Mouse (Mus musculus) limb, embryonic 10.5 days (tissue): ENCODE measurements around the gene Ralgapb. TPM values are rescaled to one million over a fixed set of nuclear protein-coding genes. Genes with fewer than 3 reads are reported as not detected.
A peak's percentile ranks its signal among the peaks of the same experiment; 100 is the strongest.

Source experiments
- DNase-seq: peaks from one replicate; pipeline ENCODE4 v3.0.0-alpha.2; 2017; ENCODE audit warnings: low spot score
- H3K27ac ChIP-seq: fragments of 300-500 bp; sonication (generic); 2 replicates; pipeline ENCODE4 v1.5.1; 2016; ENCODE audit warnings: mild to moderate bottlenecking
- H3K27me3 ChIP-seq: fragments of 300-500 bp; sonication (generic); 2 replicates; pipeline ENCODE4 v1.6.1; 2016; ENCODE audit warnings: low read depth, mild to moderate bottlenecking; ENCODE audit not compliant: poor library complexity, severe bottlenecking
- H3K36me3 ChIP-seq: fragments of 300-500 bp; sonication (generic); 2 replicates; pipeline ENCODE4 v1.6.1; 2016; ENCODE audit warnings: mild to moderate bottlenecking, moderate library complexity
- H3K4me1 ChIP-seq: fragments of 300-500 bp; sonication (generic); 2 replicates; pipeline ENCODE4 v1.6.1; 2016
- H3K4me3 ChIP-seq: fragments of 300-500 bp; sonication (generic); 2 replicates; pipeline ENCODE4 v1.5.1; 2016; ENCODE audit warnings: mild to moderate bottlenecking, moderate library complexity
- H3K9me3 ChIP-seq: fragments of 300-500 bp; sonication (generic); replicated peaks from 2 replicates; pipeline ENCODE4 v1.6.1; 2016; ENCODE audit warnings: mild to moderate bottlenecking
- WGBS: fragments of 180-500 bp; shearing (Covaris S2); methylation state at CpG from one replicate; pipeline ENCODE4 v1.1.7; 2016; 5-methylcytosine and 5-hydroxymethylcytosine counted together
- polyA plus RNA-seq: library from polyadenylated mRNA; unstranded; fragments of >200 nt; fragmentation: Nextera tagmentation; extraction: Ambion mirVana; gene quantifications from 2 replicates; pipeline ENCODE4 v1.2.1, GENCODE M21; 2016

Gene Ralgapb
- 10.7 and 12.6 TPM in 2 replicates for polyA plus RNA-seq

DNA sequence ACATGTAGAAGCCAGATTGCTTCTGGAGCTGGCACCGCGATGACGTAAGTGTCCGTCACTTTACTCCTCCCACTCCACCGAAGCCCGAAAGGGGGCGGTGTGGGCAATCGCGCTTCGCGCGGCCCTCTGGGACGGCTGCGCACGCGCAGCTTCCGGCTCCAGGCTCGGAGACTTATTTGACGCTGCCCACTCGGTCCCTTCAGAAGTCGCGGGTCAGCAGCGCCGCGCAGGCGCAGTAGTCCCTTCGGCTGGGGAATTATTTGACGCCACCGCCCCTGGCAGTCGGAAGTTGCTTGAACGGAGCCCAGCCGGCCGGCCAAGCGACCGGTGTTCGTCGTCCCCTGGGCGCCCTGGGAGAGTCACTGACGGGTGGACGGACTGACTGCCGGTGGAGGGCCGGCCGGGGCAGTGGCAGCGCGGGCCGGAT is at the start of gene Ralgapb:
Gene Ralgapb, plus strand, starts transcription at position 254 of the 427 bp plus-strand sequence.
- DNase-seq = peak; percentile 100
- H3K9me3 ChIP-seq = no peaks in the 10 kb centered on the region
- peak within 1 kb of the TSS; percentile 93 for H3K4me3 ChIP-seq
- no peaks in the 10 kb centered on the region for H3K27me3 ChIP-seq
- no peaks in the 10 kb centered on the region for H3K36me3 ChIP-seq
- H3K27ac ChIP-seq = peak within 1 kb of the TSS; percentile 93
- WGBS = under 1% methylated on average over 46 of the region's 46 CpGs
- peaks cover 19% of the 10 kb centered on the region for H3K4me1 ChIP-seq

DNA sequence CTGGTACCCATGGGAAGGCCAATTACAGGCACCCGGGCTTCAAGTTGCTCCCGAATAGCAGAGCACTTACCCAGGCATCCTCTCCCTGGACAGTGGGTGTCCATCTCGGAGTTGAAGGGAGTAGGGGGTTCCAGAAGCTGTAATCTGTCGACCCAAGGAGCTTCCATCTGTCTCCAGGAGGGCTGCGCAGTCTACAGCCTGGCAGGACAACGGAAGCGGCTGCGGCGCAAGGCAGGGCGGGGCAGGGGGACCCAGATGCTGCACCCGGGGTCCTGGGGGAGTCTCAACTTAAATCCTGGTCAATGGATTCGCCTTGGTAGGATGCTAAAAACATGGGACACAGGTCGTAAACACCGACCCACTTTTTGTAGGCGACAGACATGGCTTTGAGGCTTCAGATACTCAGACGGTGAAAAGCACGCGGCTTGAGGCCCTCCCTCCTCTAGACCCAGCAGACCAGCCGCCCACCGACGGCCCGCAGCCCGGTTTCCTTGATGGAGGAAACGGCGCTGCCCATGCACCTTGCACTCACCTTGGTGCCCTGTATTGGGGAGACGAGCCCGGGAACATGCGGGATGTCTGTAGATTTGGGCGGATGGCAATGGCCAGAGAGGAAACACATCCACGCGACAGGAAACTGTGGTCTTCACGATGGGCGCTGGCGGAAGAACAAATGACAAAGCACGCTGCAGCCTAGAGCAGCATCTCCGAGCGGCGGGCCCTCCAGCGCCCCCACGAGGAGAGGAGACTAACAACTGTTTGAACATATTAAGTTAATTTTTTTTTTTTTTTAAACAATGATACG is 48.6 kb upstream of the Ralgapb start:
- under 1% methylated on average over 41 of the region's 41 CpGs for WGBS
- peak overlapping the region; percentile 91 for H3K27ac ChIP-seq
- H3K27me3 ChIP-seq = 0 out of 2 replicates have a peak, but pooled peaks cover 4% of the 10 kb centered on the region
- peak overlapping the region; percentile 82 for H3K4me3 ChIP-seq
- peaks cover 45% of the 10 kb centered on the region for H3K36me3 ChIP-seq
- peak; percentile 91 for DNase-seq
- H3K9me3 ChIP-seq = no peaks in the 10 kb centered on the region
- H3K4me1 ChIP-seq = peaks cover 23% of the 10 kb centered on the region

DNA sequence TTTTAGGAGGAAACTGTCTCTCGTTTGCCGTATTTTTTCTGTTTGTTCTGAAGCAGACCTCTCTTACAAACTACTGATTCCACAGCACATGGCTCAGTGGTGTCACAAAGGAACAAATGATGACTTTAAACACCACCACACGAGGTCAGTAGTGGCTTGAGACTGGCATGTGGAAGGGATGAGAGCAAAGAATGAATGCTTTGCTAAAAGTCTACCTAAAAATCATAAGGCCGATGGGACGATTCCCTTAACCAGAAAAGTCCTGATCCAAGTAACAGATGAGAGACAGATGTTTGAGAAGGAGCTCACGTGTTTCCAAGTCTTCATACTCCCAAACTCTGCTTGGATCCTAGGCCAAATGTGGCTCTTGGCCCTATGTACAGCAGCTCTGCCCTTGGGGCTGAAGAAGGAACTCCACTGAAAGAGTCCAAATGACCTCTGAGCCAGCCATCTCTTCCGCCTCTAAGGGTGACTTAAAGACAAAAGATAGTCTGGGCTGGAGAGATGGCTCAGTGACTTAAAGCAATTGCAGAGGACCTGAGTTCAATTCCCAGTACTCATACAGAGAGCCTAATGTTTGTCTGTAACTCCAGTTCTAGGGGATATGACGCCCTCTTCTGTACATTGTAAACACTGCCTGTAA is 47.8 kb upstream of the Ralgapb start:
- WGBS = 38% methylated on average over 8 of the region's 8 CpGs
- Histone ChIP-seq H3K4me3 (peak overlapping the region; percentile 82), H3K4me1 (peaks cover 23% of the 10 kb centered on the region), H3K27ac (peak overlapping the region; percentile 91), H3K9me3 (no peaks in the 10 kb centered on the region), H3K36me3 (peaks cover 38% of the 10 kb centered on the region), H3K27me3 (0 out of 2 replicates have a peak, but pooled peaks cover 4% of the 10 kb centered on the region)
- DNase-seq = peak; percentile 48

DNA sequence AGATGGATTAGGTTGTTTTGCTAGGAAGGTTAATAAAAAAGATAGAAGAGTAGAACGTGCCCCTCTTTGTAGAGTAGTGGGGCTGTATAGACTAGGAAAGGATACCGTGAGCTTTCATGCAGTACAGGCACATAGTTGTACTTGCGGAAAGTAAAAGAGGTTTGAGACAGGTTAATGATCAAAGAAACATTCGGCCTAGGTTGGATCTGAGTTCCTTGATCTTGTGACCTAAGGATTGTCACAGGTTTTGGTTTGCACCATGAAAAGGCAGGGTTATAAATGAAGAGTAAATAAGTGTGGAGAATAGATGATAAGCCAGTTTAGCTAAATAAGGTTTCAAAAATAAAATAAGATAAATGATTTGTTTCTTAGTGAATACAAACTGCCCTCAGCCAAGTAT is 45.5 kb upstream of the Ralgapb start:
- no peaks in the 10 kb centered on the region for H3K9me3 ChIP-seq
- DNase-seq = no peak
- 0 out of 2 replicates have a peak, but pooled peaks cover 4% of the 10 kb centered on the region for H3K27me3 ChIP-seq
- H3K27ac ChIP-seq = no peak overlapping the region
- peaks cover 13% of the 10 kb centered on the region for H3K4me1 ChIP-seq
- WGBS = 81% methylated on average over 4 of the region's 4 CpGs
- H3K4me3 ChIP-seq = no peak overlapping the region
- peaks cover 14% of the 10 kb centered on the region for H3K36me3 ChIP-seq

DNA sequence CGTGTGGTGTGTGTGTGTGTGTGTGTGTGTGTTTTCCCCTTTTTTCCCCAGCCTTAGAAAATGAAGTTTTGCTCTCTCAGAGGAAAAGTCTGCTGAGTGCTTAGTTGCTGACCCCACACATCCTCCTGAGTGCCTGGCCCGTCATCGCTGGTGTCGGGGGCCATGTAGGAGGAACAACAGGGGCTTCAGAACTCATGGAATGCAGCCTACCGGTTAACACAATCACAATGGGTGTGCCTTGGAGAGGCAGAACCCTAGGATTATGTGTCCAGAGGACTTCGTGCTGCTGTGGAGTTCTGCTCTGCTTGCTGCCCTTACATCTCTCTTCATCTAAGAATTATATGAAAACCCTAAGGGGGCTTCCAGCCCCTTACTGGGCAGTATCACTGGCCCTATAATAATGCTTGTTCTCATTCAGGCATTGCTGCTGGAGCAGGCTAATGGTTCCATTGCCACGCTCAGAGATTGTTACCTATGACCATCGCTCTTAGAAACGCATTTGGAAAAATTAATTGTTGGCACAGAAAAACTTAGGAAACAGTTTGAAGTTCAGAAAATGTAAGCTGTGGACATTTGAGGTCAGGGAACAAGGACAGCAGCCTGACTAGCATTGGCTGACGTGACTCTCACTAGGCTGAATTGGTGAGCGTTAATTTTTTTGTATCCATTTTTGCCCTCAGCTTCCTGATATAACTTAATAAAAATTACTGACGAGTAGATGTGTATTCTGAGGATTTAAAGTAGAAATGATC is 44.4 kb upstream of the Ralgapb start:
- H3K36me3 ChIP-seq = peaks cover 3% of the 10 kb centered on the region
- H3K9me3 ChIP-seq = no peaks in the 10 kb centered on the region
- no peak overlapping the region for H3K4me3 ChIP-seq
- no peak for DNase-seq
- H3K27ac ChIP-seq = no peak overlapping the region
- H3K4me1 ChIP-seq = peaks cover 2% of the 10 kb centered on the region
- WGBS = 79% methylated on average over 12 of the region's 12 CpGs
- H3K27me3 ChIP-seq = 0 out of 2 replicates have a peak, but pooled peaks cover 4% of the 10 kb centered on the region

DNA sequence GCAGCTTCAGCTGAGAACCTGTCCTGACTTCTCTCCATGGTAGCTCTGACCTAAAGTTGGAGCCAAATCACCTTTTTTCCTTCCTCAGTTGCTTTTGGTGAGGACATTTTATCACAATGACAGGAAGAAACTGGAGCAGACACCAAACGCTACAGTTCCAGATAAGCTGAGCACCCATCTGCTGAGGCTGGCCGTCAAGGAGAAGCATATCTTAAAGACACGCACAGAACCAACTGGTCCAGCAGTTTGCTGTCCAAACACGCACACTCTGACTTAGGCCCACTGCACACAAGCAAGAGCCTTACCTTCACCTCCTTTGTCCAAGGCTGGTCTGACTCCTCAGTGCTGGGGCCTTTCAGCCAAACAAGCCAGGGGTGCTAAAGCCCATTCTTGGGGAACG is 42.0 kb upstream of the Ralgapb start:
- DNase-seq = no peak
- WGBS = 91% methylated on average over 5 of the region's 5 CpGs

DNA sequence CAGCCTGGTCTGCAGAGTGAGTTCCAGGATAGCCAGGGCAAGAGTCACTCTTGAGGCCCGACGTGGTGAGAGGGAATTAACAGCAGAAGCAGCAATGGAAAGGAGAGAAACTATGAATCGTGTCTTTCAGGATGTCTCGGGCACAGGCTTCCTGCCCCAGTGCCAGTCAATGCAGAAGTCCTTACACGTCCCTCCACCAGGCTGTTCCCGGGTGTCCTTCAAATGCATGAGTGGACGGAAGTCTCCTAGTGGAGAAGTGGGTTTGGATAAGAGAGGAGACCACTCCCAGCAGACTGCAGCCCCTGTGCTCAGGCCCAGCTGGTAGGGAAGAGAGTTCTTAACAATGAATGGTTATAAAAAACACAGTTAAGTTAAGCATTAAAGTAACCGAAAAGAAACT is 41.3 kb upstream of the Ralgapb start:
- H3K27me3 ChIP-seq = peaks cover 7% of the 10 kb centered on the region
- no peak overlapping the region for H3K27ac ChIP-seq
- no peak overlapping the region for H3K4me3 ChIP-seq
- H3K4me1 ChIP-seq = no peaks in the 10 kb centered on the region
- DNase-seq = no peak
- H3K36me3 ChIP-seq = no peaks in the 10 kb centered on the region
- 94% methylated on average over 8 of the region's 8 CpGs for WGBS
- H3K9me3 ChIP-seq = no peaks in the 10 kb centered on the region

More for the DNA sequence above, 42.0 kb upstream of the Ralgapb start:
- no peaks in the 10 kb centered on the region for H3K4me1 ChIP-seq
- no peak overlapping the region for H3K4me3 ChIP-seq
- 0 out of 2 replicates have a peak, but pooled peaks cover 4% of the 10 kb centered on the region for H3K27me3 ChIP-seq
- H3K36me3 ChIP-seq = no peaks in the 10 kb centered on the region
- no peak overlapping the region for H3K27ac ChIP-seq
- H3K9me3 ChIP-seq = no peaks in the 10 kb centered on the region

DNA sequence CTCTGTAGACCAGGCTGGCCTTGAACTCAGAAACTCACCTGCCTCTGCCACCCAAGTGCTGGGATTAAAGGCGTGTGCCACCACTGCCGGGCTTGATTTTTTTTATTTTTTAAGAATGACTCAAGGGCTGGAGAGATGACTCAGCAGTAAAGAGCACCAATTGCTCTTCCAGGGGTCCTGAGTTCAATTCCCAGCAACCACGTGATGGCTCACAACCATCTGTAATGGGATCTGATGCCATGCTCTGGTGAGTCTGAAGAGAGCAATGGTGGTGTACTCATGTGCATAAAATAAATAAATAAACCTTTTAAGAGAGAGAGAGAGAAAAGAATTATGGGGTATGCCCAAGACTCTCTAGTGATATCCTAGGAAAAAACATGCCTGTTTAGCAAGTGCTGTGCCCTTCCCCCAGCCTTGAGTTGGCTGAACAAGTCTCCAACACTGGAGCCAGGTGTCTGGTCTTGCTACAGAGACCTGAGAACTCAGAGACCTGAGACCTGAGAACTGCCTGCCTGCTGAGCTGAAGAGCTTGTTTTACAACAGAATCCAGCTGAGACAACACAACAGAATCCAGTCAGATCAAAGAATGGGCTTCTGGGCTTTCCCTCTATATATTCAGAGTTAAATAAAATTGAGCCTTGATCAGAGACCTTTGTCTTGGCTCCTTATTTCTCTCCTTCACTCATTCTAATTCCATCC is 40.0 kb upstream of the Ralgapb start:
- H3K27ac ChIP-seq = no peak overlapping the region
- WGBS = 86% methylated on average over 3 of the region's 3 CpGs
- no peaks in the 10 kb centered on the region for H3K9me3 ChIP-seq
- no peaks in the 10 kb centered on the region for H3K4me1 ChIP-seq
- H3K27me3 ChIP-seq = peaks cover 21% of the 10 kb centered on the region
- H3K4me3 ChIP-seq = no peak overlapping the region
- DNase-seq = no peak
- H3K36me3 ChIP-seq = no peaks in the 10 kb centered on the region

DNA sequence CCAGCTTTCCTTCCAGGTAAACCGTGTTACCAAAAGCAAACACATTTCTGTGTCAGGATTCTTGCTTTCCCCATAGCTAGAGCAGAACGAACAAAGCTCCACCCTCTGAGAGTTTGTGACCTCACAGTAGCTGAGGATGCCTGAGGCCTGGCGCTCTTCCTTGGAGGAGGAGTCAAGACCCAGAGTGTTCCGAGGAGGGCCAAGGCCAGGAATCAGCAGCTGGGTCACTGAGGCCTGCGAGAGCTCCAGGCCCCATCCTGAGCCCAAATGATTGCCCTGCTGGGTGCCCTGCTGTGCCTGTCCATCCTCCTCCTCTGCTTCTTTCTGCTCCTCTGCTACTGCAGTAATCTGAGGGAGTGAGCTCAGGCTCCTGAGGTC is 39.5 kb upstream of the Ralgapb start:
- Histone ChIP-seq H3K27me3 (peaks cover 24% of the 10 kb centered on the region), H3K27ac (no peak overlapping the region)
- 11% methylated on average over 5 of the region's 5 CpGs for WGBS

DNA sequence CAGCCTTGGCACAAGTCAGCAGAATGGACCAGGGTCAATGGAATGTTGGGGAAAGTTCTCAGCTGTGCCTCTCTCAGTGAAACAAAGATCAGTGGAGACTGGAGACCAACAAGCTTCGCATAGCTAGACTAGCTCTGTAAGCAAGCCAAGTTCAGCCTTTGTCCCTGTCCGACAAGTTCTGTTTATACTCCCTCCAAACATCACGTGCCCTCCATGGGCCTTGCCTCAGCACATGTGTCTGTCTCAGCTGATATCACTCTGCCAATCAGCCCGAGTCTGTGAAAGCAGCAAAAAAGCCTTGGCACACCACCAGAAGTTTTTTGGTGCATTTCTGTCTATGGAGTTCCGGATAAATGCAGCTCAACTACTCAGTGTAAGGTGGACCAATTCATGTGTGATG is 36.6 kb upstream of the Ralgapb start:
- DNase-seq = no peak
- Histone ChIP-seq H3K36me3 (no peaks in the 10 kb centered on the region), H3K27me3 (peaks cover 49% of the 10 kb centered on the region), H3K4me1 (peaks cover 10% of the 10 kb centered on the region), H3K4me3 (no peak overlapping the region), H3K27ac (no peak overlapping the region), H3K9me3 (no peaks in the 10 kb centered on the region)
- WGBS = 84% methylated on average over 5 of the region's 5 CpGs

More for the DNA sequence above, 39.5 kb upstream of the Ralgapb start:
- Histone ChIP-seq H3K4me1 (no peaks in the 10 kb centered on the region; the same call in 1 of the 2 replicates), H3K4me3 (no peak overlapping the region), H3K9me3 (no peaks in the 10 kb centered on the region), H3K36me3 (no peaks in the 10 kb centered on the region)
- DNase-seq = no peak

DNA sequence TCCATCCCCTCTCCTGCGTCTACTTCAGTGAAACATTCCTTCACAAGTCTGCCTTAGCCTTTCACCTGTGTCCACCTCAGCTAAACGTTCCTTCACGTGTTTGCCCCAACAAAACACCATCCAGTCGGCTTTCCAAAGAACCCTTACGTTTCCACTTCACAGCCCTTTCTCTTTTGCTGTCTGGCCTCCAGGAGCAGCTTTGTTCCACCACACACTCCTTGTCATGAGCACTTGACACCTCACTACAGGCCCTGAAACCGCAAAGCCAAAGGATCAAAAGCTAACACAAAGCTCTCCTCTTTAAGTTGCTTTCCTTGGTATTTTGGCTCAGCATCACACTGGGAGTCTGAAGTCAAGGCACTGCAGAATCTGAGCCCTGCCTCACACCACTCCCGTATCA is 36.1 kb upstream of the Ralgapb start:
- no peak overlapping the region for H3K27ac ChIP-seq
- H3K27me3 ChIP-seq = peaks cover 51% of the 10 kb centered on the region
- H3K9me3 ChIP-seq = no peaks in the 10 kb centered on the region
- 67% methylated on average over 7 of the region's 7 CpGs for WGBS
- H3K36me3 ChIP-seq = no peaks in the 10 kb centered on the region
- no peak for DNase-seq
- H3K4me3 ChIP-seq = no peak overlapping the region
- H3K4me1 ChIP-seq = peaks cover 10% of the 10 kb centered on the region

DNA sequence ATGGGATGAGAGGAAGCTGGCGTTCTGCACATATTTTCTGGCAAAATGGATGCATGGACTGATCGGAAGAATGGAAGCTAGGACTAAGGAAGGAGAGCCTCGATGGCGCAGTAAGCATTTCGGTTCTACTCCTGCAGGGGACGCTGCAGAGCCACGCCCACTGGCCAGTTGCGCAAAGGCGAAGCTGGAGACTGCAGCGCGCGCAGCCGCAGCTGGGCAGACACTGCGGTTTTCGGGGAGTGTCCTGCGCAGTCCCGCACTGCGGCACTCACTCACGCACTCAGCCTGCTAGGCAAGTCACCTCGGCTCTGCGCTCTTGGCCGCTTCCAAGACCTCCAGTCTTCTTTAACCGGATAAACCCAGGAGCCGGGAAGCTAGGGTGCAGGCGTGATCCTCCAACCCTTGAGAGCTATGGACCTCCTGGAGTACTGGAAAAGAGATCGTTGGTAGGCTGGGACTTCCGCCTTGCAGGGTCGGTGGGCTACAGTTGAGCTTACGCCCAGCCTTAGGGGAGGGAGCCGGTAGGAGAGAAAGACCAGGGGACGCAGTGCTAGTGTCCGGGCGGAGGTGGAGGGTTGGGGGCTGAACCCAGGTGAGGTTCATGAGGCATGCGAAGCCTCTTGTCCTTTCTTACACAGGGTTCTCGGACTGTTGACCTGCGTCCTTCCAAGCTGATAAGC is 34.1 kb upstream of the Ralgapb start, which contains the start of gene Snhg11:
Gene Snhg11, plus strand, starts transcription at position 196 of the 680 bp plus-strand sequence.
- H3K36me3 ChIP-seq = no peaks in the 10 kb centered on the region
- H3K27me3 ChIP-seq = peaks cover 51% of the 10 kb centered on the region
- peak within 1 kb of the TSS; percentile 42 for H3K27ac ChIP-seq

More for the DNA sequence above, 34.1 kb upstream of the Ralgapb start, which contains the start of gene Snhg11:
- peak; percentile 78 for DNase-seq
- peaks cover 10% of the 10 kb centered on the region for H3K4me1 ChIP-seq
- peak within 1 kb of the TSS; percentile 57 for H3K4me3 ChIP-seq
- H3K9me3 ChIP-seq = no peaks in the 10 kb centered on the region
- WGBS = 2% methylated on average over 36 of the region's 36 CpGs
